Mouse (Mus musculus) myocyte (in vitro differentiated cells): ENCODE data around the gene Kncn.

ENCODE experiments used
- CEBPB ChIP-seq: IDR thresholded peaks from 2 replicates; pipeline ENCODE4 v1.6.1; 2011; ENCODE audit warnings: mild to moderate bottlenecking, moderate library complexity; ENCODE audit not compliant: poor library complexity, insufficient read depth, severe bottlenecking
- MYOD1 ChIP-seq, 3 experiments: IDR thresholded peaks; one replicate each; pipeline ENCODE4 v1.6.1; 2011; ENCODE audit warnings: control low read depth in 2 of 3, low read depth in 2 of 3, mild to moderate bottlenecking in 2 of 3, moderate library complexity in 1 of 3; ENCODE audit not compliant: insufficient read length in 2 of 3, control insufficient read depth in 1 of 3
- POLR2A ChIP-seq: IDR thresholded peaks from one replicate; pipeline ENCODE4 v1.6.1; 2011; ENCODE audit warnings: low read depth, mild to moderate bottlenecking, control low read depth, moderate library complexity; ENCODE audit not compliant: insufficient read length
- SRF ChIP-seq: IDR thresholded peaks from one replicate; pipeline ENCODE4 v1.6.1; 2011; ENCODE audit warnings: low read depth; ENCODE audit not compliant: control insufficient read depth, insufficient read length
- TCF12 ChIP-seq: IDR thresholded peaks from one replicate; pipeline ENCODE4 v1.6.1; 2011; ENCODE audit warnings: mild to moderate bottlenecking, control low read depth; ENCODE audit not compliant: poor library complexity, insufficient read depth, severe bottlenecking
- TCF3 ChIP-seq: IDR thresholded peaks from one replicate; pipeline ENCODE4 v1.6.1; 2011; ENCODE audit warnings: low read depth, control low read depth; ENCODE audit not compliant: insufficient read length
- USF1 ChIP-seq: IDR thresholded peaks from one replicate; pipeline ENCODE4 v1.6.1; 2011; ENCODE audit warnings: low read depth, mild to moderate bottlenecking, control low read depth, moderate library complexity

GRCm38 (mm10) chr4:115856282-115856681 lies 27.9 kb upstream of the Kncn start:
- no peak for TF ChIP-seq POLR2A
- no peak for TF ChIP-seq SRF
- TF ChIP-seq TCF12: no peak
- TF ChIP-seq USF1: no peak
- TF ChIP-seq MYOD1 (IDR thresholded peaks at IDR 0.05; ENCODE audit: control insufficient read depth in 1 of 3, insufficient read length in 2 of 3, low read depth in 2 of 3): no peak
- no peak for TF ChIP-seq TCF3
- no peak for TF ChIP-seq CEBPB
